Mouse (Mus musculus) embryonic facial prominence, embryonic 13.5 days (tissue): ENCODE results near the gene Ptgr2. TPM values are rescaled to one million over a fixed set of nuclear protein-coding genes. Genes with fewer than 3 reads are reported as not detected.
"Not testable (repeated sequence)": the region's sequence is repeated elsewhere in the genome, so short reads cannot be mapped to it uniquely, and the experiment has no call there.

Experiments
- ATAC-seq: fragments of 200-750 bp; cut with Nextera tagmentation; 2 replicates; pipeline ENCODE4 v1.8.0; 2017; ENCODE audit warnings: low read depth; ENCODE audit not compliant: insufficient number of reproducible peaks, insufficient read depth, low FRiP score, low TSS enrichment
- H3K27ac ChIP-seq: fragments of 300-500 bp; sonication (generic); 2 replicates; pipeline ENCODE4 v1.5.1; 2015; ENCODE audit warnings: moderate library complexity, mild to moderate bottlenecking, inconsistent platforms
- H3K27me3 ChIP-seq: fragments of 300-500 bp; sonication (generic); 2 replicates; pipeline ENCODE4 v1.6.1; 2015; ENCODE audit warnings: mild to moderate bottlenecking, inconsistent platforms
- H3K36me3 ChIP-seq: fragments of 300-500 bp; sonication (generic); 2 replicates; pipeline ENCODE4 v1.6.1; 2015; ENCODE audit warnings: mild to moderate bottlenecking, inconsistent platforms
- H3K4me1 ChIP-seq: fragments of 300-500 bp; sonication (generic); 2 replicates; pipeline ENCODE4 v1.6.1; 2015; ENCODE audit warnings: inconsistent platforms
- H3K4me2 ChIP-seq: fragments of 300-500 bp; sonication (generic); 2 replicates; pipeline ENCODE4 v1.6.1; 2015; ENCODE audit warnings: moderate library complexity, mild to moderate bottlenecking, inconsistent platforms
- H3K4me3 ChIP-seq: fragments of 300-500 bp; sonication (generic); 2 replicates; pipeline ENCODE4 v1.5.1; 2015; ENCODE audit warnings: mild to moderate bottlenecking, inconsistent platforms
- H3K9ac ChIP-seq: fragments of 300-500 bp; sonication (generic); 2 replicates; pipeline ENCODE4 v1.6.1; 2015; ENCODE audit warnings: mild to moderate bottlenecking, inconsistent platforms
- H3K9me3 ChIP-seq: fragments of 300-500 bp; sonication (generic); 2 replicates; pipeline ENCODE4 v1.6.1; 2016; ENCODE audit warnings: inconsistent platforms
- WGBS: fragments of 180-500 bp; shearing (Covaris S2); methylation state at CpG from one replicate; pipeline ENCODE4 v1.1.7; 2015; ENCODE audit warnings: mixed read lengths; 5-methylcytosine and 5-hydroxymethylcytosine counted together
- polyA plus RNA-seq: library from polyadenylated mRNA; unstranded; fragments of >200 nt; fragmentation: Nextera tagmentation; extraction: Ambion mirVana; gene quantifications from 2 replicates; pipeline ENCODE4 v1.2.1, GENCODE M21; 2015

Gene Ptgr2
- polyA plus RNA-seq, 1 experiment from 2014 or later = 12.7 TPM

- no peak for ATAC-seq
- Histone ChIP-seq H3K4me3 (no peak overlapping the region), H3K36me3 (peaks cover 19% of the 10 kb centered on the region), H3K9me3 (no peaks in the 10 kb centered on the region), H3K4me2 (no peak overlapping the region), H3K27me3 (no peaks in the 10 kb centered on the region), H3K9ac (no peak overlapping the region), H3K27ac (no peak overlapping the region), H3K4me1 (no peaks in the 10 kb centered on the region)
- 88% methylated on average over 1 of the region's 1 CpGs for WGBS
Observed at GRCm38 (mm10) chr12:84304554-84304953, 19.5 kb downstream of the Ptgr2 start.

- H3K27me3 ChIP-seq = no peaks in the 10 kb centered on the region
- ATAC-seq = no peak
- H3K4me1 ChIP-seq = peaks cover 5% of the 10 kb centered on the region
- no peaks in the 10 kb centered on the region for H3K9me3 ChIP-seq
- H3K4me3 ChIP-seq = no peak overlapping the region
- no peak overlapping the region for H3K27ac ChIP-seq
- H3K9ac ChIP-seq = no peak overlapping the region
- WGBS = 45% methylated on average over 5 of the region's 5 CpGs
- 0 out of 2 replicates have a peak, but pooled peaks cover 7% of the 10 kb centered on the region for H3K36me3 ChIP-seq
- no peak overlapping the region for H3K4me2 ChIP-seq
Observed at GRCm38 (mm10) chr12:84311306-84311705, 26.3 kb downstream of the Ptgr2 start.

- Histone ChIP-seq H3K4me1 (peaks cover 23% of the 10 kb centered on the region), H3K9ac (peak overlapping the region; percentile 98), H3K36me3 (no peaks in the 10 kb centered on the region), H3K4me3 (peak overlapping the region; percentile 99), H3K4me2 (peak overlapping the region; percentile 89), H3K9me3 (no peaks in the 10 kb centered on the region), H3K27me3 (no peaks in the 10 kb centered on the region), H3K27ac (peak overlapping the region; percentile 98; the same call in 1 of the 2 replicates)
- no peak for ATAC-seq
- 37% methylated on average over 7 of the region's 7 CpGs for WGBS
Observed at GRCm38 (mm10) chr12:84316006-84316405, 31.0 kb downstream of the Ptgr2 start.

GRCm38 (mm10) chr12:84316721-84317621 is 31.9 kb downstream of the Ptgr2 start, which contains the start of gene Zfp410:
Gene Zfp410, plus strand, starts transcription at chr12:84316852.
- under 1% methylated on average over 77 of the region's 77 CpGs for WGBS
- H3K27me3 ChIP-seq = no peaks in the 10 kb centered on the region
- H3K9me3 ChIP-seq = no peaks in the 10 kb centered on the region
- peaks cover 25% of the 10 kb centered on the region for H3K4me1 ChIP-seq
- no peaks in the 10 kb centered on the region for H3K36me3 ChIP-seq
- H3K4me3 ChIP-seq = peak within 1 kb of the TSS; percentile 99
- peak; percentile 89 for ATAC-seq
- H3K9ac ChIP-seq = peak within 1 kb of the TSS; percentile 98
- peak within 1 kb of the TSS; percentile 89 for H3K4me2 ChIP-seq
- H3K27ac ChIP-seq = peak within 1 kb of the TSS; percentile 98

GRCm38 (mm10) chr12:84327111-84327512 is 42.1 kb downstream of the Ptgr2 start:
- Histone ChIP-seq H3K4me2 (no peak overlapping the region), H3K36me3 (peaks cover 62% of the 10 kb centered on the region), H3K27me3 (no peaks in the 10 kb centered on the region), H3K27ac (no peak overlapping the region), H3K9ac (no peak overlapping the region), H3K9me3 (no peaks in the 10 kb centered on the region), H3K4me3 (no peak overlapping the region), H3K4me1 (no peaks in the 10 kb centered on the region)
- ATAC-seq = no peak
- WGBS = 72% methylated on average over 4 of the region's 4 CpGs

GRCm38 (mm10) chr12:84336963-84337625 is 52.1 kb downstream of the Ptgr2 start:
- H3K36me3 ChIP-seq = peaks cover 89% of the 10 kb centered on the region
- H3K9ac ChIP-seq = no peak overlapping the region
- H3K4me1 ChIP-seq = no peaks in the 10 kb centered on the region
- no peak overlapping the region for H3K4me2 ChIP-seq
- no peak overlapping the region for H3K27ac ChIP-seq
- no peaks in the 10 kb centered on the region for H3K9me3 ChIP-seq
- H3K27me3 ChIP-seq = no peaks in the 10 kb centered on the region
- no peak overlapping the region for H3K4me3 ChIP-seq
- 91% methylated on average over 11 of the region's 11 CpGs for WGBS
- ATAC-seq = no peak

- H3K27ac ChIP-seq = no peak overlapping the region
- 43% methylated on average over 2 of the region's 2 CpGs for WGBS
- ATAC-seq = no peak
- no peaks in the 10 kb centered on the region for H3K9me3 ChIP-seq
- no peak overlapping the region for H3K4me3 ChIP-seq
- no peak overlapping the region for H3K4me2 ChIP-seq
- no peaks in the 10 kb centered on the region for H3K4me1 ChIP-seq
- no peaks in the 10 kb centered on the region for H3K27me3 ChIP-seq
- no peak overlapping the region for H3K9ac ChIP-seq
- H3K36me3 ChIP-seq = peaks cover 51% of the 10 kb centered on the region
Observed at GRCm38 (mm10) chr12:84347192-84347591, 62.2 kb downstream of the Ptgr2 start.

- peaks cover 25% of the 10 kb centered on the region for H3K36me3 ChIP-seq
- ATAC-seq = not testable (repeated sequence)
- WGBS = 86% methylated on average over 2 of the region's 2 CpGs
Observed at GRCm38 (mm10) chr12:84358699-84359098, 73.7 kb downstream of the Ptgr2 start.

GRCm38 (mm10) chr12:84361555-84362489 is 76.8 kb downstream of the Ptgr2 start, which contains the start of the genes Coq6 and Fam161b:
Gene Coq6, plus strand, starts transcription at chr12:84361657.
Gene Fam161b, minus strand, starts transcription at chr12:84361833.
- Histone ChIP-seq H3K27ac (peak within 1 kb of the TSS; percentile 48; the same call in 1 of the 2 replicates), H3K4me3 (peak within 1 kb of the TSS; percentile 99), H3K27me3 (no peaks in the 10 kb centered on the region), H3K36me3 (peaks cover 7% of the 10 kb centered on the region), H3K4me2 (peak within 1 kb of the TSS; percentile 81), H3K9ac (peak within 1 kb of the TSS; percentile 91), H3K9me3 (no peaks in the 10 kb centered on the region), H3K4me1 (peaks cover 17% of the 10 kb centered on the region)
- under 1% methylated on average over 51 of the region's 51 CpGs for WGBS
- ATAC-seq = peak; percentile 98

More at GRCm38 (mm10) chr12:84358699-84359098, 73.7 kb downstream of the Ptgr2 start:
- H3K4me3 ChIP-seq, H3K27ac ChIP-seq, H3K4me2 ChIP-seq, H3K9me3 ChIP-seq, H3K27me3 ChIP-seq, H3K9ac ChIP-seq: not testable (repeated sequence)
- peaks cover 17% of the 10 kb centered on the region for H3K4me1 ChIP-seq

- Histone ChIP-seq H3K4me1 (peaks cover 17% of the 10 kb centered on the region), H3K27me3 (no peaks in the 10 kb centered on the region), H3K4me2 (peak overlapping the region; percentile 81), H3K9ac (no peak overlapping the region), H3K27ac (no peak overlapping the region), H3K9me3 (no peaks in the 10 kb centered on the region), H3K4me3 (peak overlapping the region; percentile 99), H3K36me3 (peaks cover 10% of the 10 kb centered on the region)
- 61% methylated on average over 2 of the region's 2 CpGs for WGBS
- no peak for ATAC-seq
Observed at GRCm38 (mm10) chr12:84362872-84363271, 77.8 kb downstream of the Ptgr2 start.

GRCm38 (mm10) chr12:84364291-84364690 is 79.3 kb downstream of the Ptgr2 start:
- Histone ChIP-seq H3K4me3 (no peak overlapping the region), H3K27ac (no peak overlapping the region), H3K4me2 (no peak overlapping the region), H3K4me1 (peaks cover 17% of the 10 kb centered on the region), H3K27me3 (no peaks in the 10 kb centered on the region), H3K9ac (no peak overlapping the region), H3K9me3 (no peaks in the 10 kb centered on the region), H3K36me3 (peaks cover 24% of the 10 kb centered on the region)
- no peak for ATAC-seq
- 84% methylated on average over 9 of the region's 9 CpGs for WGBS
